Mouse (Mus musculus) thymus, postnatal 14 days (tissue): ENCODE measurements around the gene Susd4.

Source experiments
- DNase-seq: peaks from one replicate; pipeline ENCODE4 v3.0.0; 2021

The Susd4 gene

DNA sequence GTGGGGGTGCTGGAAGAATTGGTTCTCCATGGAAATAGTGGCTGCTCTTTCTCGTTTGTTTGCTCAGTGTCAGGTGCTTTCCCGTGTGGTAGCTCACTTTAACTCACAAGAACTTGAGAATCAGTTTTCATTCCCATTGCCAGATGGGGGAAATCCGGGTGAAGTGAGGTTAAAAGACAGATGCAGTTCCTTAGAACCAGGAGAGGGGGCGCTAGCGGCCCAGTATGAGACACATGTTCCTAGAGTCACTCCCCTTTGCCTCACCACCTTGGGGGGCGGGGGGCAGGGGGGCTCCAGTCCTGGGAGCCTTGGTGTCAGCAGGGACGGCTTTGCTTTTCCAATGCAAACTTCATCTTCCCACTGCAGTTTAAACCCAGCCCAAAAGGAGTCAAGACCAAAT lies 23.4 kb downstream of the Susd4 start:
- no peak for DNase-seq

DNA sequence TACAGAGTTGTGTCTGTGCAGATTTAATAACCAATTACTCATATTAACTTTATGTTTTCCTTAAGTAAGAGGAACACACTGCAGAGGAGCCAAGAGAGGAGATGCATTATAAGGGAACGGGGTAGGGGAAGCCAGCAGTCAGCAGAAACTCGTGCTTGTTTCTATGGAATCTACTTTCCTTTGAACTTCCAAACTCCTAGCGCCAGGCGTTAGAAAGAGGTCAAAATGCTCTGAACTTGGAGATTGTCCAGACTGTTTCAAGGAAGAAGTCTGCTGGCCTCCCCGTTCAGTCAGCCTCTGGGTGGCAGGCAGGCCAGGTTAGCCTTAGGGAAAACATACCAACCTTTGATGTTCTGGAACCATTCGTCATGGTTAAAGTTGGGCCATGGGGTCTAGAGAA lies 25.2 kb downstream of the Susd4 start:
- no peak for DNase-seq

DNA sequence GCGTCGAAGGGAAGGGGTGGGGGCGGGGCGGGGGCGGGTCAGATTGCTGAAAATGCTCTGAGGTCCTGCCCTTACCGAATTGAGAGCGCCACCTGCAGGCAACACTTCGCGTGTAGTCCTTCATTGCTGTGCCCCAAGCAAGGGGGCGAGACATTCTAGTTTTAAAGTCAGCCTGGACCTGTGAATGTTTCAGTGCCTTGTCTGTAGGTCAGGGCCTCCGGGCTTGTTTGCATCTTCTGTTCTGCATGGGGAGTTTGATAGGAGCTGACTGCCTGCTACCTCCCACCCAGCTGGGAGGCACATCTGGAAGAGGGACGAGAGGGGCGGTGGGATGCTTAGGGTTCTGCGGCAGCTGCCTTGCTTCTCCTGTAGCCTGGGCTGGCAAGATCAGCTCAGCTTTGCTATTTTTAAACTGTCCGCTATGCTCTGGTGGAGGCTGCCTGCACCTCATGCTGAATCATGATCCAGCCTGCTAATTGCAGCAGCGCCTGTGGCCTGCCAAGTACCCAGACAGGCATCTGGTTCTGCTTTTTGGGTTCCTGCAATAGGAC lies 28.9 kb downstream of the Susd4 start:
- peak; percentile 84 for DNase-seq

DNA sequence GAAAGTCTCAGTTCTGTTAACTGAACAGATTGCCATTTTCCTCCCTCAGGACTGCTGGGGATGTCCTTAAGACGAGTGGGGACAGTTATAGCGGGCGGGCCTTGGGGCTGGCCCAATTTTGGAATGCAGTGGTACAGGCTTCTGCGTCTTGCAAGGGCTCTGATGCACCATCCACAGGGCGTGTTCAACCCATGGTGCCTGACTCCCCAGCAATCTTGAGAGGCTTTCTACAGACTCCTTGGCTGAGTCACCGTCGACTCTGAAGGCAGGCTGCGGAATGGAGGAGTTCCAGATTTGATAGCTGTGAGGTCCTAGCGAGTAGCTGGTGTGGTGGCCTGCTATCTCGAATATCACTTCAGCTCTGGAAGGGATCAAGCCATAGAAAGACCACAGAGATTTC lies 30.6 kb downstream of the Susd4 start:
- no peak for DNase-seq

DNA sequence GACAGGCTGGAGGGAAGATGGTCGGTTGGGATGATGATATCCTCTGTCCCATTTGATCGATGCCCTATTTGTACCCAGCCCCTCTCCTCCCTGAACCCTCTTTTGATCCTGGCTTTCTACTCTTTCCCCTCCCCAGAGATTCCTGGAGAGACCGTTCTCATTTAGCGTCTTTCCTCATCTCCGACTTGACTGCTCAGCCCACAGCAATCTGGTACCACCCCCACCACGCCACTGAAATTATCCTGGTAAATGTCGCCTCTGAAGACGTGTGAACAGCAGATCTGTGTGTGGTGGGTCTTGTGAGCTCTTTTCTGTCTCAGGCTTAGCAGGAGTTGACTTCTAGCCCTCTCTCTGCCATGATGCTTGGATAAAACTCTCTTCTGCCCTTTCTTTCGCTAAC lies 31.0 kb downstream of the Susd4 start:
- DNase-seq = no peak

DNA sequence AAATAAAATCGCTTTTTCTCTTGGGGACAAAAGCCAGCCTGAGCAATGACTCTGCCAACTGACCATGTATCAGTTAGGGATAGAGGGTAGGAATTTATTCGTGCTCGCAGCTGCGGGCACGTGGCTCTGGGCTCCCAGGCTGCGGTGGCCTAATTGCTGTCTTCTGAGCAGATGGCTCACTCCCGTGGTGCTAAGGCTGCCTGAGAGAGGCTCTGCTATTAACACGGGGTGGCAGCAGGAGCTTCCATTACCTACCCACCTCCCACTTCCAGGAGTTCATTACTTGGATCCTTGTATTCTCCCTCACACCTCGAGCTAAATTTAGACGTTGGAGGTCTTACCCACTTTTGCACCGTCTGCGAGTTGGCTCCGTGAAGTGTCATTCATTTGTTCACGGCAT lies 33.4 kb downstream of the Susd4 start:
- no peak for DNase-seq

DNA sequence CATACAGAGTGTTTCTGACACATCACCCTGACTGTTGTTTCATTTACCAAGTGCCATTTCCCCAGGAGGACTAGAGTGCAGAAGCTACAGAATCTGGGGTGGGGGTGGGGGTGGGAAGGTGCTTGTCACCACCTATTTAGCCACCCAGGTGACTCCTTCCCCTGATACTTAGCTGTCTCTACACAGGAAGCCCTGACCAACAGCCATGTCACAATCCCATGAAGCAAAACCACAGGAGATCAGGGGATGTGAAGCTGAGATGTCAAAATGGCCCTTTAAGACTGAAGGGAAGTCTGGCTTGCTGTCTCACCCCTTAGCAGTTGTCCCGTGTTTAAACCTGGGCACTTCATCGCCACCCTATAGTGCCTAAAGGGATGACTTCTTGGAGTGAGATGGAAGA lies 37.9 kb downstream of the Susd4 start:
- DNase-seq = no peak

DNA sequence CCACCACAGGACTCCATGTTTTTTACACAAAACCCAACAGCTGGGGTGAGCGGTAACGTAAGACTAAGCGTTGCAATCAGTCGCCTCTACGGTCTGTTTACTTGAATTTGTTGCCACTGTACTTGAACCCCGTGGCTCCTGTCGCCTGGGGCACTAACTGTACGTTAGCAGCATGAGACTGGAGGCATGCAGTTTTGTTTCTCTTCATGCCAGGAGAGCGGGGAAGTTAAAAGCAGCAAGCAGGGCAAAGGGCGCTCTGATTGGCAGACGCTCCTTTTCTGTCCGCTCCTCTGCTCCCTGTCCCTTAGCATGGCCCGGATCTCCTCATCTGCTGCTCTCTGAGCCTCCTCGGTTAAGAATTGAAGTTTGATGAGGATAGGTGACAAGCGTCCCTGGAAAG lies 39.2 kb downstream of the Susd4 start:
- no peak for DNase-seq

DNA sequence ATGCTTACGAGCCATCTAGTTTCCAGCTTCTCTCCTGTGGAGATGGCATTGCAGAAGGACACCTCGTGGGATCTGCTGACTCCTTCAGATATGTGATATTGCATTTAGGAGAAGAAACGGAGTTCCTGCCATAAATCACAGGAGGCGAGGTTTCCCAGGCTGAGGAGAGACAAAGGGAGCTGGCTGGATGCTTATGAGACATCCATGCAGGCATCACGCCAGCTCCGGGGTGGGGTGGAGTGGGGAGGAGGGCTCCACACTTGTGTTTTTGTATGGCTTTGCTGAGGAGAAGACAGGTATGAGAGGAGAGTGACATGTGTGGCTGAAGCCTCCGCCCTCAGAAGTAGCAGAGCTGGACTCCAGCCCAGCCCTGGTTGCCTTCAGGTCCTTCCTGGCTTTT lies 50.3 kb downstream of the Susd4 start:
- no peak for DNase-seq

DNA sequence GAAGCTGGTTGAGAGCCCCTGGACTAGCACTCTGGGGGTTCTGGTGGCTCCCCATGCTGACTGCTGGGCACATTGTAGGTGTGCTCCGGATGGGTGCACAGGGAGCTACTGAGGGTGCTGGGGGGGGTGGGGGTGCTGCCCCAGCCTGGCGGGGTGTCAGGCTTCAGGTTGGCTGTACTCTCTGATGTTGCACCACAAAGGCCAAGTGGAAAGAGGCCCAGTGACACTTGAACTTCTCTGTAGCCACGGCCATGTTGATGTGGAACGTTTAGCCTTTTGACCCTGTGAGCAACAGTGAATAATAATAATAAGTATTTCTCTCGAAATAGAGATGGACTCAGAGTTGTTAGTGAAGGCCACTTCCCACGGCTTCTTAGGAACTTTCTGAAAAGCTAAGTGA lies 50.9 kb downstream of the Susd4 start:
- DNase-seq = no peak

DNA sequence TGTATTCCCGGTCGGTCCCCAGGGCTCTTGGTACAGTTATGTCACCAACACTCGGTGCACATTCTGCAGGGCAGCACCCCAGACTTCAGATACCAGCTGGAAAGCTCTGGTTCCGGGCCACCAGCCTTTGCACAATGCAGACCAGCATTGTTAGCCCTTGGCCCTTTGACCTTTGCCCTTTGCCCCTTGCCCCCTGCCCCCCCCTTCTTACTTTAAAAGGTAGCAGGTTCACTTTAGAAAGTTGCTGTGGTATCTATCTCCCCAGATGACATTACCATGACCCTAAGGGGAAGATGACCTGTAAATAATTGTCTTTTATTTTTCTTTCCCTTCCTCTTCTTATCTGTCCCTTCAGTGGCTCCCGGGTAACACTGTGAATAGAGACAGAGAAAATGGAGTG lies 53.4 kb downstream of the Susd4 start:
- DNase-seq = no peak

DNA sequence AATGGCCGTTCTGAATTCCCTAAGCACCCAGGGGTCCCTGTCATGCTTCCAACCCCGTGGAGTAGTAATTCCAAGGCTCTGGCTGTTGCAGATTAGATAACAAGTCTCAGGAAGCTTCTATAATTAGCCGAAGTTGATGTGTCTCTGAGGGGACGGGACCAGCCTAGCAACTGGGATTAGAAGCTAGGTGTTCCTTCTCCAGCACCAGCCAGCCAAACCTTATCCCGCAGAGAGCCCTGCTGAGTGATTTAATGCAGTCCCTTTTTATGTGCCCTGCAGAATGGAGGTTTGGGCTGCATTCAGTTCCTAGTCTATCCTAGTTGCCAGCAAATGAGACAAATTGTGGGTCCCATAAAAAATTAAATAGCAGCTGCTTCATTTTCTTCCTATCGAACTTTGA lies 54.0 kb downstream of the Susd4 start:
- no peak for DNase-seq

DNA sequence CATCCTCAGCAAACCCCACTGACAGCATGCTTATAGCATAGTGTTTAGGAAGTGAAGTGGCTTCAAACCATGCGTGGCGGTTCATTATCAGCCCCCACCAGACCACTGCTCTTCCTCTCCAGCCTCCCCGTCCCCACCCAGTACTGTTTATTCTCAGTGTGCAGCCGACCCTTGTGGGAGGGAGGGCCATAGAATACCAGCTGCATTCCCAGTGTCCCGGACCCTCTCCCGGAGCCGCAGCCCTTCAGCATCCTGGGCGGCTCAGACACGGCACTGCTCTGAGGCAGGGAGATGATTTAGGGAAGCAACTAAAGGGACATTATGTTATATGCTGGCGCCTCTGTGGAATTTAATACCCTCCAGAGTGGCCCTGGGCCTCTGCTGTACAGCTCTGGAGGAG lies 55.3 kb downstream of the Susd4 start:
- no peak for DNase-seq

DNA sequence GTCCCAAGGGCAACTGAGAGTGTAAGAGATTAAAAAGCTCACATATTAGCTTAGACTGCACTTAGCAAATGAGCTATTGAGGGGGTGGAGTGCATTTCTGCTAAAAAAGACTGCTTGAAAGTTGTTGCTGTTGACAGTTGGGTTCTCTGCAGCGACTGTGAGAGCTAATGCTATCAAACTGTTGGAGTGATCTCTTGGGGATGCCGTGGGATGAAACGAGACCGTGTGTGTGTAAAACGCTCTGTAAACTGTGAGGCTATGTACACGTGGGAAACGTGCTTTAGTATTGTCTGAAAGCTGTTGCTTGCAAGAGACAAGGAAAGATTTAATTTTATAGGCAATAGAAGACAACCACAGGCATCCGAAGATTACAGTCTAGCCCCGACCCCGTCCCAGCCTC lies 59.1 kb downstream of the Susd4 start:
- no peak for DNase-seq

DNA sequence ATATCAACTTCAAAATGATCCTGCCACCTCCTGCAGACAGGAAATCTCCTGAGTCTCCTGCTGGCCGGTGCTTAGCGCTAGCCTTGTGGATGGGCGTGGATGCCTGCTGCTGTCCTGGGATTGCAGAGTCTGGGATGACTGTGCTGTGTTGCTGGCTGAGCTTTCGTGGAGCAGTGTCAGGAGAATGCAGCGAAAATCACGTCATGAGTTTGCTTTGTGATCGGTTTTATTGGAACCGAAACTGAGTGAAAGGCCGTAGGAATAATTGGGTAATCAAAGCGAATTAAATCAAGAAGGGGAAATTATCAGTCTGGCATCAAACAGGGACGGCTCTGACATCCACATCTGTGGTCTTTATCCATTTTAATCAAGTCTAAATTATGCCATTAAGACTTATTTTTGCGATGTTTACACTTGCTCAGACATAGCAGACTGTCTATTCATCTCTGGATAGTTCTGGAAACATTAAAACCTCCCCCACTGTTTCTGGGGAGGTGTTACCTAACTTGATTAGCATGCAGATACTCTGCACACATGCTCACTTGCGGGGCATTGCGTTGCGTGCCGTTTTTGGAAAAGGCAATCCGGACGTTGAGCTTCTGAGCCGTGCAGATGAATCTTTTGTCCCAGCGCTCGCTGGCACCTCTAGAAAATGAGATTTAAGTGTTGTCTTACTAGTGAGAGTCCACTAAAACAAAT lies 60.2 kb downstream of the Susd4 start:
- DNase-seq = no peak

DNA sequence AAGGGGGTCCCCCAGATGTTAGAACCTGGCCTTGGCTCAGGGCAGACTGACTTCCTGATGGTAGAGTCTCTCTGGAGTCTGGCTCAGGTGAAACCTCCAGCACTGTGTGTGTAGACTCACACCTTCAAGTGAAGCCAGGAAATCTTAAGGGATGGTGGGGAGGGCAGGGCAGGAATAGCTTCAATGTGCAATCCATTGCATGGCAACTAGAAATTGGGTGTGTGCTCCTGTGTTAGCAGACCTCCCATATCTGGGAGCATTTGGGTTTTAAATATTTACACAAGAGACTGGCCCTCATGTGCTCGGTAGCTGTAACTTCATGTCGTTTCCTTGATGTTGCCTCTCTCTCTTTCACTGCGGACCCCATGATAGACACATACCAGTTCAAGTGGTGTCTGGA lies 62.9 kb downstream of the Susd4 start:
- DNase-seq = no peak

DNA sequence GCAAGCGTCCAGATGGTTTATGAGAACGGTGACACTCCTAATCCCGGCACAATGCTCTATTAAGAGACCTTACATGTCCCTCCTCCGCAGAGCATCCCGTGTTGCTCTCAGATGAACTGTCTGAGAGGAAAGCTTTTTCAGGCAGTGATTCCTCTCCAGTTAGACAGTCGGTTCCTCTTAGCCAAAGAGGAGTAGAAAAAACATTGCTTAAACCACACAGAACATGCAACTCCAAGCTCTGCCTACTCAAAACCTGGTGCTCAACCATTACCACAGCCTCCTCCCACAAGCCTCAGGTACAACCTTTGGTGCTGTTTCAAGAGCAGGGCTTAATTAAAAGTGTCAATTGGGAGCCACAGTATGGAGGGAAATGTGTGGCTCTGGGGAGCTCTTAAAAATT lies 74.4 kb downstream of the Susd4 start:
- no peak for DNase-seq

DNA sequence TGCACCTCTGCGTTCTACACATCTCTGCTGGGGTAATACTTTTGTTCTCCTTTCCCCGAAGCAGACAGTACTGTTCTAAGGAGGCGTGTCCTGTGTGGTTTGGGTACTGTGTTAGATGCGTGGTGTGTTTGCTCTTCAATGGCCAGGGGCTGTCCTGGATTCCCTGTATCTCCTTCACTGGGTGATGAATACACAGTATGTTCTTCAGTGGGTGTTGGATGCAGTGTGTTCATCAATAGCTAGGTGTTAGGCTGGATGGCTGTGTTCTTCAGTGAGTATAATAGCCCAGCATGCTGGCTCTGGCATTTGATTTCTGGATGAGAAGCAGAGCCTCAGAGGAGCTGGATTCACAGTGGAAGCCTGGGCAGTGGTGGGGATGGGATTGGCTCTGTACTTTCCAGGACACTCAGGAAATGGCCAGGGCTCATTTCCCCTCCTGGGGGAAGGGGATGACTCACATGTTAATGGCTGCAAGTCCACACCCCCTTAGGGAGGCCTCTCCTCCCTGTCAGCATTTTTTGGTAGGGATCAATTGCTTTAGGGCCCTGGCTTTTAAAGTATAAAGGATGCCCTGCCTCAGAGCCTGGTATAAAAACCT lies 75.8 kb downstream of the Susd4 start:
- DNase-seq = no peak

DNA sequence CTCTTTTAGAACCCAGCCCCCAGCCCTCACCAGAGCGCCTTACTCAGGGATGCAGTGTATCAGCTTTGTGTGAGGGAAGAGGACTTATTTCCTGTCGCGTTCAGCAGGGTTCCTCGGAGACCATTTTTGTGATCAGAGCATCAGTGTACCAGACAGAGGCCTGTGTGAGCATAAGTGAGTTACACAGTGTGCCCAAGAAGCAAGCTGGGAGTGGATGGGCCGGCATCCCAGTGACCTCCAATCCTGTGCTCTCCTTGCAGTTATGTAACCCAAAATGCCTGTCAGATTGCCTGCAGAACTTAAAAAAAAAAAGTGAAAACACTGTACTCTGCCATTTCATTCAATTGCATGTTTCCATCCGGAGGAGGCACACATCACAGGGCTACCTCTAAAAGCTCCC lies 76.4 kb downstream of the Susd4 start:
- no peak for DNase-seq

DNA sequence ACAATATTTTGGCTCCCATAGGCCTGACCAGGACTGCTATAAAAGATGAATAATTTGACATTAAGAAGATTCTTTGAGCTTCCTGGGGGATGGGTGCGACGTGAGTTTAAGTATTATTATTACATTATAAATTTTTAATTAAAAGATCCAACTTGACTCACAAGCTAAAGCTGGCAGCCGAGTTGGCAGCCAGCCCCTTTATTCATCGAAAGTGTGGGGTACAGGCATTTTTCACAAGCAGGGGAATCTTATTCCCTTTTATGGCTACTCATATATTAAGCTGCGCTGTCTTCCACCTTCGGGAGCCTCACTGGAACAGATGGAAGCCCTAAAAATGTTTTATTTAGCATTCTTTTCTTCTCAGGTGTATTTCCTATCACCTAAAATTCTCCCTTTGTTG lies 76.9 kb downstream of the Susd4 start:
- no peak for DNase-seq

DNA sequence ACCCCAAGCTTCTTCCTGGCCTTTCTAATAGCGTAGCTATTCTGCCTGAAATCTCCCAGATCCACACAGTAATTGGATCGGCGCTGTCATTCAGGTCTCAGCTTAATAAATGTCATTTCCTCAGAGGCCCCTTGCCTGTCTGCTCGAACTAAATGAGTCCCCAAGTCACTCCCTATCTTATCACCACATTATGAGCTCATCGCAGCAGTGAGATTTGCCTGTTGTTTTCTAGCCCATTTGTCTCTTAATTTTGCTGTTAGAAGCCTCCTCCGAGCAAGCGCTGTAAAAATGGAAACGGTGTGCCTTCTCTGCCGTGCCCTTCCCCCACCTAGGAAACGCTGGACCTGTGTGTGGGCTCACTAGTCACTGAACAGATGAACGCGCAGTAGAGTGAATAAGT lies 85.9 kb downstream of the Susd4 start:
- no peak for DNase-seq

DNA sequence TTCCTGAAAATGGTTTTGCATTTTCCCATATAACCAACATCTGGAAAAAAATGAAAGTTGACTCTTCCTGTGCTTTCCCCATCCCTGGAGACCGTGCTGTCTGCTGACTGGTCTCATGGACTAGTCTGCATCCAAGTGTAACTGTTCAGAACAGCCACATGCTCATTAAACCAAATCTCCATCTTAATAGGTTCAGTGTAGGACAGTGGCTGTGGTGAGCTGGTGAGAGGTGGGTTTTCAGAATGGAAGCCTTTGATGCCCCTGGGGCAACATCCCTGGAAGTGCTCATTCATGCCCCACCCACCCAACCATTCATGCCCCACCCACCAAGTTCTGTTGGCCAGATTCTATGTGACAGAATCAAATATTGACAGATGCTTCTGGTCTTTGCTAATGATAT lies 86.4 kb downstream of the Susd4 start:
- no peak for DNase-seq

DNA sequence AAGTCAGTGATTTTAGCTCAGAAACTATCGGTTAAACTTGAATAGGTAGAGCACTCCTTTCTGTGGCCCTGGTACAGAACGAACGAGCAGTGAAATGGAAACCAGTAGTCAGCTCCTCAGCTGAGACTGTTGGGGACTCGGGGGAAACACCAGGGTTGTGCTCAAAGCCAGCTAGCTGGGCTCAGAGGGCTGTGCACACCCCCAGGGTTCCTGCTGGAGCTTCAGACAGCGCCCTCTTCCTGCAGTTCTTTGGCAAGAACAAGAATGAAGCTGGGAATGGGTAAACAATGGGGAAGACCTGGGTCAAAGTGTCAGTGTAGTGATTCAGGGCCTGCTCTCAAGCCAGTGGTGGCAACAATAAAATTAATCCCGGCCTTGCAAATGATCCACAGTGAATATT lies 88.5 kb downstream of the Susd4 start:
- no peak for DNase-seq

DNA sequence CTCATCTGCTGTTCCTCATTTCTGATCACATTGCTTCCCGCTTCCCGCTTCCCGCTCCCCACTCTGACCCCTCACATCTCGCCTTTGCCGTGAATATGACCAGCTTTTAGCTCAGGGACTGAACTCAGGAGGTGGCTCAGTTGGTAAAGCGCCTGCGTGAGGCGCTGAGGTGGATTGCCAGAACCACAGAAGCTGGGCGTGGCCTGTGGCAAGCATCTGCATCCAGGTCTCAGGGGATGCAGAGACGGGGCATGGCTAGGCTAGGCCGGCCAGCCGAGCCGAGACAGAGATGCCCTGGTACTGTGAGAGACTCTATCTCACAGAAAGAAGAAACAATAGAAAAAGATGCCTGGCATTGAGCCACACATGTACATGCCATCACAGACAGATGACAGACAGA lies 93.0 kb downstream of the Susd4 start:
- DNase-seq = no peak
